Mouse (Mus musculus): ENCODE measurements around the gene Dynll1. TPM values are rescaled to one million over a fixed set of nuclear protein-coding genes. Genes with fewer than 3 reads are reported as not detected.

Gene Dynll1
- total RNA-seq (2021) = 243 and 326 TPM in 2 replicates
- long read RNA-seq, transcript Dynll1-201 (3 exons, 2,030 nt) = major isoform, 49 of 52 reads
- long read RNA-seq, partial matches to known transcripts = 0 of 52 reads
- long read RNA-seq, other reads (novel, unspliced or antisense) = 0 of 52 reads

DNA sequence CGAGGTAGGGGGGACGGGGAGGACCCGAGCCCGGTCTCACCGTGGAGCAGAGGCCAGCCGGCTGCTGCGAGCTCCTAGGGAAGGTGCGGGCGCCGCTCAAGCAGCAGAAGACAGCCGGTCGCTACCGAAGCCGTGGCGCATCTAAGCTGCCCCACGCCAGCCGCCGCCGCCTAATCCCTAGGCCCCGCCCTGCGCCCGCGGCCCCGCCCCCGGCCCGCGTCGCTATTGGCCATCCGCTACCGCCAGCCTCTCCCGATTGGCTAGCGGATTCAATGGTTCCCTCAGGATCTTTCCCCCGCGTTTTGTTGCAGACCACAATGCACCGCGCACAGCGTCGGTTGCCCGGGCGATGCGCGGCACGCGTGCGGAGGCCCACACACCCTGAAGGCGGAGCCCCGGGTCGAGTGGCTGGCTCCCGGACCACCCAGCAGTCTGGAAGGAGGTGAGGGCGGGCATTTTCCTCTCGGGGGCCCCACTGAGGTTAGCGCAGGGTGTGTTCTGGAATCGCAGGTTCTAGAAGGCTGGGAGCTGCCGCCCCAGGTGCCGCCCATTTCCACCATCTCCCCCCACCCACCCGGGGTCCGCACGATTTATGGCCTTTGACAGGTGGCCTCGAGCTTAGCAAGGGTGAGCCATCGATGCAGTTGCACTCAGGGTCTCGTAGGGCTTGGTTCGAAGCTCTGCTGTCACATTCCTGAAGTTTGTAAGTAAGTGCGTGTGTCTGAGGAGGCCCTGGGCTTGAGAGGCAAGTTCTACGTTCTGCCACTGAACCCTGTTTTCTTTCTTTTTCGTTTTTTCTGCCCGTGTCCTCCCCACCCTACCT lies at the start of gene Dynll1:
Gene Dynll1 (minus strand): TSS at position 208 of the 823 bp plus-strand sequence.
- peak; percentile 98 for DNase-seq

DNA sequence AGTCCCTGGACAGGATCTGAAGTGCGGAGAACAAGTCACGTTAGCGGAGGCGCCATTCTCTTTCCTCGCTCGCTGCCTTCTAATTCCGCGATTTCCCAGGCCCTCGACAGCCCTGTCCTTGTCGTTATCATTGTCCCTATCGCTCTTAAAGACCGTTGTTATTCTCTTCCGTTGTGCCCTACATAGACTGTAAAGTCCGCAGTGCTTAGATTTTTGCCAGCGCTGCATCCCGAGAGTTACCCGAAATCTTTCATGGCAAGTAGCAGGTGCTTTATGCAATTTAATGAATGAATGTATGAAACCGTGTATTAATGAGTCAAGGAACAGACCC lies 48.4 kb upstream of the Dynll1 start:
- no peak for DNase-seq

DNA sequence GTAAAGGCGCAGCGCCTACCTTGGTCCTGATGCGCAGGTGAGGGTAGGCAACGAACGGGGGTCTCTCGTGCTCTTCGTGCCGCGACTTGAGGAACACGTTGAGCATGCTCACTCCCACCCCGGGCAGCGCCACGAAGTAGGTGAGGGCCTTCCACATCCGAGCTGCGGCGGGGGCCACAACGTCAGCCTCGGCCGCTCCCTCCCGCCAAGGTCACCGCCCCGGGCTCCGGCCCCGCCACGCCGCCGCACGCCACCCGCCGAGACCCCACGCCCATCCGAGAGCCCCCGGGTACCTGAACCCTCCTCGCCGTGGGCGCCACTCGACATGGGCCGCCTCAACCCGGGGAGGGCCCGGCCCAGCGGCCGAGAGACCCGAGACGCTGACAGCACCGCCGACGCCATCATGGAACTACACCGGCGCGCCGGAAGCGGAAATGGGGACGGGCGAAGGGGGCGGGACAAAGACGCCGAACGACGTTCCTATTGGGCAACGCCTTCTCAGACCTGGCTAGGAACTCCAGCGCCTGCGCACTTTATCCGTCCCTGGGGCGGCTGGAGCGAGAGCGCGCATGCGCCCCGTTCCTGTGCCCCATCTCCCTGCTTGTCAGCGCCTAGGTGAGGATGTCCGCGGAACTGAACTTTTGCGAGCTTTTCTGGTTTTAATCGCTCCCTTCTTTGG lies 47.9 kb upstream of the Dynll1 start, which contains the start of gene Cox6a1:
Gene Cox6a1 (minus strand): TSS at position 436 of the 679 bp plus-strand sequence.
- DNase-seq = peak; percentile 99

DNA sequence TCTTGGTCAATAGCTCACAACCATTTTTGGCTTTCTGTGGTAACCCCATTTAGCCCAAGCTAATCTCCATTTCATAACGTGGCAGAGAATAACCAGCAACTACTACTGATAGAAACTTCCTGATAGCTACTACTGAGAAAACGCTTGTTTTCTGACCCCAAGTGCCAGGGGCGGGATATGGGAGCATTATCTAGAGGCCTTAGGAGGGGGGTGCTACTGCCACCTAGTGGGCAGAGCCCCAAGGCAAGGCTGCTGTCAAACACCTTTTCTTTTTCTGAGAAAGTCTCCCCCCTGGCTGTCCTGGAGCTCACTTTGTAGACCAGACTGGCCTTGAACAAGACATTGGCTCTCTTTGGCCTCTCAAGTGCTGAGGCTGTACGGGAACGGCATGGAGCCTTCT lies 46.8 kb upstream of the Dynll1 start:
- peak; percentile 79 for DNase-seq

DNA sequence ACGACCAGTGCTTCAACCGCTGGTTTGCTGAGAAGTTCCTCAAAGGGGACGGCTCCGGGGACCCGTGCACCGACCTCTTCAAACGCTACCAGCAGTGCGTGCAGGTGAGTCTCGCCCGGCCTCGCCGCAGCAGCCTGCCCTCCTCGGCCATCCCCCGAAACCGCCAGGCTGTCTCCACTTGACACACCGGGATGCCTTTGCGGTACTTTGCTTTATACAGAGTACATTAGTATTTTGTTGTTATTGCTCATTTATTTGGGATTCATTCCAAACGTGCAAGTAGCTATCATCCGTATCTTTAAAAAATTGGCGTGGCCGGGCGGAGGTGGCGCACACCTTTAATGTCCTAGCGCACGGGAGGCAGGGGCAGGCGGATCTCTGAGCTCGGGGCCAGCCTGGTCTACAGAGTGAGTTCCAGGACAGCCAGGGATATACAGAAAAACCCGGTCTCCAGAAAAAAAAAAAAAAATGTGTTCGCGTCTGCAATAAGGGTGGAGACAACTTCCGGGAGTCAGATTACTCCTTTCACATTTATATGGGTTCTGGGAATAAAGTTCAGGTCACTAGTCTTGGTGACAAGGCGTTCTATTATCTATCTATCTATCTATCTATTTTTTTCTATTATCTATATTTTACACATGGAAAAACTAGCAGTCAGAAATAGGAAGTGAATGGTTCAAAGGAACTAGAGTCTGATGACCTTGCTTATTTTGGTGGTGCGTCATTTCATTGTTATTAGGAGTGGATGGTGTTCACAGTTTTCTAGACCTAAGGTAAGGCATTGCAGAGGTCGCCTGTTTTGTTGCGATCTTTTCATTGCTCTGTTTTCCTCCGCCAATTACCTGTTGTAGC lies 40.7 kb upstream of the Dynll1 start:
- DNase-seq = no peak

DNA sequence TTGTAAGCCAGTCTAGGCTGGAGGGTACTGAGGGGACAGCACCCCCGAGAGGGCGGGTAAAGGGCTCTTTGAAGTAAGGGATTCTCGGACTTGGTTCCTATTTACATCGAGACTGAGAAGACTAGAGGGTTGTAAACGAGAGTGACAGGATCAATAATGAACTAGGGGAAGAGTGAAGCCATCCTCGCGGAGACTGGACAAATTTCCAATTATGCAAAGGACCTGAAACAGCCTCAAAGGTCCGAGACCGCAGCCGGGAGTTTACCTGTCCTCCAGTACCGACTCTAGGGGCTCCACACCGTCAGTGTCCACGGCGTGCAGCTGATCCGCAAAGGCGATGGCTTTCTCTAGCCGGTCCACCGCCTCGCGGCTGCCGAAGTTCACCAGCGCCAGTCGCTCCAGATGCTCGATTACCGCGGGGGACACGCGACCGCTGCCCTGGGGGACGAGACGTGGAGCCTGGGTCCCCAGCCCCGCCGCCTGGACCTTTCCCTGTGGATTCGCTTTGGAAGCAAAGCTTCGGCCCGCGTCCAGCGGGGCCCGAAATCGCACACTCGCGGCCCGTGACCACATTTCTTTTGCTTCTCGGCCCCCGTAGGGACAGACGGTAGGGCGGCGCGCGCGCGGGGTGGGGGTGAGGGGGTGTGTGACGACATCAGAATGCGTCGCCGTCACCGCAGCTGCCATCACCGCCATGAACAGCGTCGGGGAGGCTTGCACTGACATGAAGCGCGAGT lies 39.9 kb upstream of the Dynll1 start, which contains the start of the genes Gatc and Triap1:
Gene Gatc (minus strand): TSS at position 602 of the 737 bp plus-strand sequence.
Gene Triap1 (plus strand): TSS at position 649 of the 737 bp plus-strand sequence.
- peak; percentile 92 for DNase-seq

DNA sequence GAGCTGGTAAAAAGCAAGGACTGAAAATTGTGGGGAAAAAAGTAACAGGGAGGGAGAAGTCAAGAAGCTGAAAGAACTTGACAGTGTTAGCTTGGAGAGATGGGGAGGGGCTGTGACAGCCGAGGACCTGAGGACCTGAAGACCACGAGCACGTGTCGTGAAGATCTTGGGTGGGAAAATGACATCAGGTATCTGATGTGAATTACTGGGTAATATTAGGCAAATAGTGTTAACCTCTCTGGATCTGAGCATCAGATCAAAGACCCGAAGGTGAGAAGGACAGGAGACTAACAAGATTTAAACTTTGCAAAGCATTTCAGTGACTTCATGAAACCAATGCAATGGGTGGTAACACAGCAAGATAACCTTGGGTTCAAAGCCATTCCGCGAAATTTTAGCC lies 39.2 kb upstream of the Dynll1 start:
- no peak for DNase-seq

DNA sequence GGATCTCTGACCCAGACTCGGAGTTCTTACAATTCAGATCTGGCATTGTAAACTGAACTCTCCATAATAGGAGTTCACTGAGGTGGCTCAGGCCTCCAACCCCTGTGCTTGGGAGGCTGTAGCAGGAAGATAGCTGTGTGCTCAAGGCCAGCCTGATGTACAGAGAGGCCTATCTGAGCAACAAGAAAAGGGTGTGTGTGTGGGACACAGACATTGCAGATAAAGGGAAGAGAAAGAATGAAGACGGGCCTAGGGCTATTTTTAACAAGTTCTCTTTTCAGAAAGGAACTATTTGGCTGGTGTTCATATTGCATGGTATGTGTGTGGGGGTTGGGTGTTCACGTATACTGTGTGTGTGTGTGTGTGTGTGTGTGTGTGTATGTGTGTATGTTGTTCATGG lies 32.8 kb upstream of the Dynll1 start:
- no peak for DNase-seq

DNA sequence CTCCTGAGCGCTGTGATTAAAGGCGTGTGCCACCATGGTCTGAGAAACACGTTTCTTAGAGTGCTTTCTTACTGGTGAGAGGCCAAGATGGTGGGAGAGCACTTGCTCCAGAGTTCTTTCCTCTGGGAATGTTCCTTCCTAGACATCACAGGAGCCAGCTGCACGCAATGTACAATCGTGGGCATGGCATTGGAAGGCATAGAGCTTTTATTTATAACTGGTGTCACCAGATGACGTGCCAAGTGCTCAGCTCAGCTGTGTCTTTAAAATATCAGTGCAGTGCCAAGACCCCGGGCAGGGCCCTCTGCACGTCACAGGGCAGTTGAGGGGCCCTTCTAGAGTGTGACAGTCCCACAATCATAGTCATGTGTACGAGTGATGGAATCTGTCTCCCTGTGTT lies 30.2 kb upstream of the Dynll1 start:
- DNase-seq = no peak

DNA sequence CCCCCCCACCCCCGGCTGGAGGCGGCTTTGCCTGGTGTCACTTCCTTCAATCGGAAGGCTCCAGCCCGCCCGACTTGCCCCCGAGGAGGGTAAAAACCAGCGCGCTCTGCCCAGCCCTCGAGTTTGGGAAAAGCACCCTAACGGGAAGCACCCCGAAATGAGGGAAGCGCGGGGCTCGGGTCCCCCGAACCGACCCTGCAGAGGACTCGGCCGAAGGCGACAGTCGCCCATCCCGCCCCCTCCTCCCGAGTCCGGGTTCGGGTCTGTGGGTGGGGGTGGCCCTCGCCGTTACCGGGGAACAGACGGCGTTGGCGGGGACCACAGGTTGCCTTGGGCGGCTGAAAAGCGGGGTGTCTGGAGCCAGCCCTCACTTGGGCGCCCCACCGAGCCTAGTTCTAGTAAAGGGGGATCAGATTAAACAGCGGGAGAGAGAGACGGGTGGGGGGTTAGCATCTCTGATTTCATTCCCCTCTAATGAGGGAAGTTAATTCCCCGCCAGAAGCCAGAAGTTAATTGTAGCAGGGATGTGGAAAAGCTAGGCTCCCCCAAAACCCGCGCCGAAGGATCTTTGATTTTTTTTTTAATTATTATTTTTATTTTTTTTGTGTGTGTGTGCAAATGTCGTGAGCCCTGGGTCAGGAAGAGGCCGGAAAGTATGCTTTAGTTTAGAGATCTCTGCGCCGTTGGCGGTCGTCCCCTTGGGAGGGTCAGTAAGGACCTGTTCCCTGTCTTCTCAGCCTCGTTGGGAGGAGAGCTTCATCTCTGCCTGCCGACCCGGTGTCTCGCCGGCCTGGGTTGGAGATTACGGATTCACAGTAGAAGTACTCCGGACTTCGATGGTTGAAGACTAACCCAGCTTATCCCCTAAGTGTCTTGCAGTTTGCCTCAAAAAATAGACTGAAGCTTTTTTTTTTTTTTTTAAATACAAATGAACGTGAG lies 27.1 kb upstream of the Dynll1 start:
- peak; percentile 27 for DNase-seq

DNA sequence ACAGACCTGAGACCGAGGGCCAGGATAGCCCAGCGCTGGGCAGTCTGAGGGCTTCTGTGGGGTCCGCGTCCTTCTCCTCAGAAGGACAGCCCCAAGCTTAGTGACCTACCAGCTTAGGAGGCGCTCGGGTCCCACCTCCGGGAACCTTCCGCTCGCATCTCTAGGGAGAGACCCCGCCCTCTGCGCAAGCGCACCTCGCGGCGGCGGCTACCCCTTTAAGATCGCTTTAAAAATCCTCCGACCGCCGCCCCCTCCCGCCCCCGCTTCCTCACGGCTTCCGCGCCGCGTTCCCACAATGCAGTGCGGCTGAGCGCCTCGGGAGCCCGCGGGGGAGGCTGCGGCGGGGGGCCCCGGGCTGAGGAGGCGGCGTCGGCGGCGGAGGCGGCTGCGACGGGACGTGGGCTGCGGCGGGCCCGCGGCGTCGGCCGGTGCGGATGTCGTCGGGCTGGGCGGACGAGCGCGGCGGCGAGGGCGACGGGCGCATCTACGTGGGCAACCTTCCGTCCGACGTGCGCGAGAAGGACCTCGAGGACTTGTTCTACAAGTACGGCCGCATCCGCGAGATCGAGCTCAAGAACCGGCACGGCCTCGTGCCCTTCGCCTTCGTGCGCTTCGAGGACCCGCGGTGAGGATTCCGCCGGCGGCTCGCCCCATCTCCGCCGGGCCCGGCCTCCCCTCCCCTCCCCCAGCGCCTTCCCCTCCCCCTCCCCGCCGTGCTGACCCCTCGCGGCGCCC lies 26.2 kb upstream of the Dynll1 start, which contains the start of gene Srsf9:
Gene Srsf9 (plus strand): TSS at position 303 of the 735 bp plus-strand sequence.
- peak; percentile 98 for DNase-seq

DNA sequence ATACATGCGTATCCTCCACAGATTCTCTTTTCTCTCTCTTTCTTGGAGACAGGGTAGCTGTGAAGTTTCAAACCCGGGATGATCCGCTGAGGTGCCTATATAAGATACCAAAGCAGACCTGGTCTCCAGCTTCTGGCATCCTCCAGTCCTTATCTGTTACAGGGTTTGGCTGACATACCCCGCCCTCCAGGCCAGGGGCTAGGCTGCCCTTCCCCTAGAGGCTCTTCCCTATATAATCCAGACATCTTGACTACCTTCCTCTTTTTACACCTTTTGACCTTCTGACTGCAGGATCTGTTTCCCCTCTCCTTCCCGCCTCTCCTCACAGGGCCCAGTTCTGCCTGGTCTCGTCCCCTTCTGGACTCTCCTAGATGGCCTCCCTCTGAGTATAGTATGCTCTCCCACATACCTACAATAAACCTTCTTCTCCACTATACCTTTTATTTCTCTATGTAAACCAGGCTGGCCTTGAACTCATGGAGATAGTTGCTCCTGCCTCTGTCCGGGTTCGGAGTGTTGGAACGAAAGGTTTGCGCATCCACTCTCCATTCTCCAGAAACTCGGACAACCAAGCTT lies 25.5 kb upstream of the Dynll1 start:
- DNase-seq = no peak

DNA sequence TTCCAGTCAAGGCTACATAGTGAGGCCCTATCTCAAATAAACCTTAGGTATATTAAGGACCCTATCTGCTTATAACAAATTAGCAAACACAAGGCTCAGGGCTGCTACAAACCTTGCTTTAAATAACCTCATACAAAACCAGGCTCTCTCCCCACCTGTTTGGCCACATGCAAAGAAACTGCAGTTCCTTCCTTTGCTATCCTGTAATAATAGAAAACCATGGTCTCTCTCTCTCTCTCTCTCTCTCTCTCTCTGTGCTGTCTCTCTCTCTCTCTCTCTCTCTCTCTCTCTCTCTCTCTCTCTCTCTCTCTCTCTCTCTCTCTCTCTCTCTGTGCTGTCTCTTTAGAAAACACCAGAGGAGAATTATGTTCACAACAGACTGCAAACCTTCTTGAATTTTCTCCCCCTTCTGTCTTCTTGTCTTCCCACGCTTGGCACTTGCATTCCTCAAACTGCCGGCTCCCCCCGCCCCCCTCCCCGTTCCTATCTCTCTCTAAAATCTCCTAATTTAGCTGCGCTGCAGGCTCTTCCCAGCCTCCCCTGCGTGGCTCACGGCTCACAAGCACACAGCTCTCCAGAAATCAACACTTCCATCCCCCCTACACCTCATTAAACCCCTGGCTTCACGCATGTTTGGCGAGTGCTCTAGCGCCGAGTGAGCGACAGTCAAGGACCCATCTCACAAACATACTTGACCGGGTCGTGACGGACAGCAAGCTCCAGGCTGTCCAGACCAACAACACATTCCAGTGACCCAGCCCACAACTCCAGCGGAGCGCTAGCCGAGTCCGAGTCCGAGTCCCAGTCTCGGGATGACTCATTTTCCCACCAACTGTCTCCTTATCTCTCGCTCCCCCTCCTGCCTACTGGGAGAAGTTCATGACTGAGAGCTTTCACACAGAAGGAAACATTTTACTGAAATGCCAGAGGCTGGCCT lies 18.5 kb upstream of the Dynll1 start:
- peak; percentile 69 for DNase-seq

DNA sequence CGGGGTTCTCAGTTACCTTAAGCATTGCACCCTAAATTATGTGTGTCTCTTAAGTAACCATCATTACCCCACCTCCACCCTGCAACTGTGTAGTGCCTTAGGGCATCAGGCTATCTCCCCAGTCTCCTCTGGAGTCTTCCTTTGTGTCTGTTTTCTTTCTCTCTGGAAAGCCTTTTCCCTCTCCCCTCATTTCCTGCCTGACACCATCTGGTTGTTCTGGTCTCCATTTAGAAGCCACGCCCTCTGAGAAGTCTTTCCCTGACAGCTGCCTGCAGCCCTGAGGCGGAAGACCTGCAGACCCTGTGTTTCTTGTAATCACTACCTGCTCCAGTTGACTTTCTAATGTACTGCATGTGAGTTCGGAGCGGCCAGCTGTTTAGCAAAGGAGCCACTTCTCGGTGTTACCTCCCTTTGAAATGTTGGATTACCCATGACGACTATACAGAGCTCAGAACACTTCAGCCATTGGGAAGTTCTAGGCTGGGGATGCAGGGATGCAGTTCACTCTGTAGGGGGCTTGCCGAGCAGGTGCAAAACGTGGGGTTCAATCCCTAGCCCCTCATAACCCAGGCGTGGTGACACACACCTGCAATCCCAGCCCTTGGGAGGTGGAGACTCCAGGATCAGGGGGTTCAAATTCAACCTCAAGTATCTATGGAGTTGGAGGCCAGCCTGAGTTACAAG lies 17.0 kb upstream of the Dynll1 start:
- DNase-seq = no peak

DNA sequence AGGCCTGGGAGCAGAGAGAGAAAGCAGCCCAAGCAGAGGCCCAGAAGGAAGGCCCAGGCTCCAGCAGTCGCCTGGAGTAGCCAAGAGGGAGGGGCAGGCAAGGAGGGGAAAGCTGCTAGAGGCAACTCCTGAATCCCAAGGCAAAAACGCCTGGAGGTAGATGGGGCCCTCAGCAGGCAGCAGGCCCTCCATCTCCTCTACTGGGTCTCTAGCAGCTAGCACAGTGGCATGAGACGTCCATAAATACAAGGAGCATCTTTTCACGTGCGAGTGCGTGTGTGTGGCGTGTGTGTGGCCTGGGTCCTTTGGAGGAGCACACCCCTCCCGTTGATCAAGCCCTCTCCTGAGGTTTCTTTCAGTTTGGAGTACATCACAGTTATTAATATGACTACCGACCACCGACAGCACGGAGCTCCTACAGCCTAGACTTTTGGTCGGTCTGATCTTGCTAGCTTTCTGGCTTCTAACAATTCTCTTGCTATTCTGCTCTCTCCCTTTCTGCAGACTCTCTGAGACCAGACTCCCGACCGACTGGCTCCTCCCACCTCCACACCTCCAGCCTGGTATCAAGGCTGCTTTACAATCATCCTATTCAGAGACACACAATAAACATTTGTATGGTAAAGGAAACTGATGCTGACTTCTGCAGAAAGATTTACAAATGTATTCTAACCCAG lies 16.3 kb upstream of the Dynll1 start:
- no peak for DNase-seq

DNA sequence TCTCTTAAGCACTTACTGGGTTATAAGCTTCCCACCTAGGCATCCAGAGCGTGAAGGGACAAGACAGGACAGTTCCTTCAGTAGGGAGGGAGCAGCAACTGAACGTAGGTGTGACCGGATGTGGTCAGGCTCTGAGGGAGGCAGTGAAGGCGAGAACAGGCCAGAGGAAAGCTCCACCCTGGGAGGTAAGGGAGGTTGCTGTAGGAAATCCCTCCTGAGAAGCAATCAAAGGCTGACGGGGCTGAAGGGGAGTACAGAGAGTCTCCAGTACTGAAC lies 12.8 kb upstream of the Dynll1 start:
- DNase-seq = no peak

All from adrenal gland, postnatal 25 days (tissue).